Mouse (Mus musculus) inflammation-experienced regulatory T-cells, adult 6 months (primary cell): Measurements from ENCODE around the gene Srpk2. TPM values are rescaled to one million over a fixed set of nuclear protein-coding genes. Genes with fewer than 3 reads are reported as not detected.
"Not testable (repeated sequence)": the region's sequence is repeated elsewhere in the genome, so short reads cannot be mapped to it uniquely, and the experiment has no call there.

Source experiments
- ATAC-seq: one replicate; pipeline ENCODE4 v1.8.0; 2017
- polyA plus RNA-seq, 3 experiments: library from polyadenylated mRNA; unstranded; fragments of 100-300 nt; shearing (Covaris generic); gene quantifications; one replicate each; pipeline ENCODE4 v1.2.1; 2017

Gene Srpk2
- polyA plus RNA-seq, 3 experiments from 2014 or later, result 71.5 to 98.3 (median 72.5) TPM

GRCm38 (mm10) chr5:23561227-23561626 lies 123.2 kb downstream of the Srpk2 start:
- ATAC-seq, result no peak

- no peak for ATAC-seq
Measured at GRCm38 (mm10) chr5:23560171-23560570, 124.2 kb downstream of the Srpk2 start.

GRCm38 (mm10) chr5:23556007-23556770 lies 128.2 kb downstream of the Srpk2 start:
- no peak for ATAC-seq

- ATAC-seq, result not testable (repeated sequence)
Measured at GRCm38 (mm10) chr5:23553338-23553737, 131.1 kb downstream of the Srpk2 start.

GRCm38 (mm10) chr5:23551687-23552086 lies 132.7 kb downstream of the Srpk2 start:
- ATAC-seq, result no peak

- ATAC-seq, result no peak
Measured at GRCm38 (mm10) chr5:23535692-23536091, 148.7 kb downstream of the Srpk2 start.

- ATAC-seq, result no peak
Measured at GRCm38 (mm10) chr5:23531541-23532096, 152.8 kb downstream of the Srpk2 start.

- no peak for ATAC-seq
Measured at GRCm38 (mm10) chr5:23531100-23531499, 153.3 kb downstream of the Srpk2 start.

- no peak for ATAC-seq
Measured at GRCm38 (mm10) chr5:23524621-23525020, 159.8 kb downstream of the Srpk2 start.

GRCm38 (mm10) chr5:23523936-23524335 lies 160.5 kb downstream of the Srpk2 start:
- no peak for ATAC-seq

- no peak for ATAC-seq
Measured at GRCm38 (mm10) chr5:23521645-23522044, 162.8 kb downstream of the Srpk2 start.

- ATAC-seq, result no peak
Measured at GRCm38 (mm10) chr5:23519679-23520078, 164.7 kb downstream of the Srpk2 start.

- ATAC-seq, result no peak
Measured at GRCm38 (mm10) chr5:23518673-23519072, 165.7 kb downstream of the Srpk2 start.

- no peak for ATAC-seq
Measured at GRCm38 (mm10) chr5:23517839-23518238, 166.6 kb downstream of the Srpk2 start.

GRCm38 (mm10) chr5:23516962-23517361 lies 167.5 kb downstream of the Srpk2 start:
- ATAC-seq, result no peak

GRCm38 (mm10) chr5:23515038-23515437 lies 169.4 kb downstream of the Srpk2 start:
- no peak for ATAC-seq

GRCm38 (mm10) chr5:23513468-23513867 lies 170.9 kb downstream of the Srpk2 start:
- no peak for ATAC-seq

- ATAC-seq, result no peak
Measured at GRCm38 (mm10) chr5:23512556-23512955, 171.9 kb downstream of the Srpk2 start.

GRCm38 (mm10) chr5:23511456-23511855 lies 173.0 kb downstream of the Srpk2 start:
- no peak for ATAC-seq

GRCm38 (mm10) chr5:23508630-23509029 lies 175.8 kb downstream of the Srpk2 start:
- ATAC-seq, result no peak

- ATAC-seq, result no peak
Measured at GRCm38 (mm10) chr5:23507210-23507609, 177.2 kb downstream of the Srpk2 start.

- no peak for ATAC-seq
Measured at GRCm38 (mm10) chr5:23505578-23505977, 178.8 kb downstream of the Srpk2 start.

- ATAC-seq, result no peak
Measured at GRCm38 (mm10) chr5:23502317-23502937, 182.0 kb downstream of the Srpk2 start.
